Mouse (Mus musculus) ES-E14 (cell line): ENCODE measurements around the gene St3gal4. TPM values are rescaled to one million over a fixed set of nuclear protein-coding genes. Genes with fewer than 3 reads are reported as not detected.

Experiments used
- DNase-seq: peaks from one replicate; pipeline ENCODE4 v3.0.0-alpha.2; 2013; ENCODE audit warnings: low read depth, low spot score
- H3K27ac ChIP-seq: 2 replicates; pipeline ENCODE4 v1.5.1; 2012; ENCODE audit warnings: low read depth, mild to moderate bottlenecking, low read length, moderate library complexity, mixed read lengths; ENCODE audit not compliant: poor library complexity, insufficient read depth, severe bottlenecking
- H3K36me3 ChIP-seq: 2 replicates; pipeline ENCODE4 v1.6.1; 2012; ENCODE audit warnings: mild to moderate bottlenecking, low read length, moderate library complexity, mixed read lengths; ENCODE audit not compliant: control insufficient read depth, poor library complexity, insufficient read depth, severe bottlenecking
- H3K4me1 ChIP-seq, 2 experiments: fragments of 150-350 bp in 1 of 2; sonication (generic) in 1 of 2; 2 replicates each; pipeline ENCODE4 v1.6.1; 2012; ENCODE audit warnings: low read length in 2 of 2, mild to moderate bottlenecking in 1 of 2, mixed read lengths in 1 of 2; ENCODE audit not compliant: control insufficient read depth in 2 of 2, insufficient read depth in 2 of 2, poor library complexity in 1 of 2
- H3K4me3 ChIP-seq, 2 experiments: fragments of 150-350 bp in 1 of 2; sonication (generic) in 1 of 2; 2 replicates each; pipeline ENCODE4 v1.5.1; 2012; ENCODE audit warnings: low read length in 2 of 2, low read depth in 1 of 2, mild to moderate bottlenecking in 1 of 2, mixed read lengths in 1 of 2; ENCODE audit not compliant: insufficient read depth in 1 of 2, poor library complexity in 1 of 2, severe bottlenecking in 1 of 2
- H3K9ac ChIP-seq: 2 replicates; pipeline ENCODE4 v1.6.1; 2012; ENCODE audit warnings: low read depth, mild to moderate bottlenecking, low read length, mixed read lengths; ENCODE audit not compliant: poor library complexity, insufficient read depth, severe bottlenecking
- H3K9me3 ChIP-seq: fragments of 150-350 bp; sonication (generic); 2 replicates; pipeline ENCODE4 v1.6.1; 2012; ENCODE audit warnings: low read depth, mild to moderate bottlenecking, low read length; ENCODE audit not compliant: control insufficient read depth, insufficient read depth
- CHD2 ChIP-seq: IDR thresholded peaks from 2 replicates; pipeline ENCODE4 v1.6.1; 2014; ENCODE audit warnings: mild to moderate bottlenecking, low read depth, low read length, inconsistent platforms
- HCFC1 ChIP-seq: IDR thresholded peaks from 2 replicates; pipeline ENCODE4 v1.6.1; 2012; ENCODE audit warnings: low read length, inconsistent platforms, borderline replicate concordance; ENCODE audit not compliant: insufficient read depth
- MAFK ChIP-seq: IDR thresholded peaks from 2 replicates; pipeline ENCODE4 v1.6.1; 2014; ENCODE audit warnings: mild to moderate bottlenecking, low read depth, low read length, inconsistent platforms; ENCODE audit not compliant: insufficient read depth
- ZC3H11A ChIP-seq: IDR thresholded peaks from 2 replicates; pipeline ENCODE4 v1.6.1; 2012; ENCODE audit warnings: low read depth, mild to moderate bottlenecking, inconsistent platforms, low read length, borderline replicate concordance
- ZNF384 ChIP-seq: IDR thresholded peaks from 2 replicates; pipeline ENCODE4 v1.6.1; 2012; ENCODE audit warnings: low read depth, low read length, inconsistent platforms
- in situ Hi-C, 2 experiments: fragments of 600-800 bp; cut with MboI; formaldehyde crosslinking; loops; one replicate each; pipeline ENCODE4 v1.15.1; 2025; ENCODE audit warnings: low sequenced_read_pairs in 2 of 2, inconsistent platforms in 1 of 2; ENCODE audit not compliant: unreplicated experiment in 2 of 2
- total RNA-seq: library from RNA; depleted of rRNA; stranded (reverse); fragments of 300-350 nt; gene quantifications from 2 replicates; pipeline ENCODE4 v1.2.3, GENCODE M21; 2012

Gene St3gal4
- total RNA-seq, 1 experiment = 9.7 TPM

DNA sequence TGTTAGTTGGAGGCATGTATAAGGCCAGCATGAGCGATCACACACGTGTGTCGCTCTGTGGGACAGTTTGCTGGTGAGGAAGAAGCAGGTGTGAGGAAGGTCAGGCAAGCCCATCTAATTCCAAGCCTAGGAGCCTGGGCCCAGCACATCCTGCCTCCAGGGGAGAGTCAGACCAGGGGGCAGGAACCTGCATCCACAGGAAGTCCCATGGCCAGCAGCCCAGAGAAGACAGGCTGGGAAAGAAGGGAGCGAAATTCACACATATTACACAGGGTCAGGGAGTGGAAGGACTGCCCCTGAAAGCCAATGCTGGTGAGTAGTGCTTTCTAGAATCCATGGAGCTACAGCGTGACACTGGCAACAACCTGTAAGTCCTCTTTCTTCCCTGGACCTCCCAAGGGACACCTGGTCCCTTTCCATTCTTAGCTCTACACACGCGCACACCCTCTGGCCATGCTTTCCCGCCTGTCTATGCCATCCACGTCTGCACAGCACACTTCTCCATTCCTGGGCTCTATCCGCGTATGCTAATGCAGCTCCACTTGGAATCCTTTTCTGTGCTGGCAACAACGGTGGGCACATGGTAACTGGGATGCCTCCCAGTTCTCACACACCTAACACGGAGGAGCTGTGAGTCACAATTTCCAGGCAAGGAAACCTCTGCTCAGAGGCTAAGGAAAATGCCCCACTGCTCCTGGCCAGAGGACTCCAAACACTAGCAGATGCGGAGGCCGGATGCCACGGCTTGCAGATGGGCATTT is 12.7 kb upstream of the St3gal4 start:
- no peak for DNase-seq
- H3K9me3 ChIP-seq = no peaks in the 10 kb centered on the region

DNA sequence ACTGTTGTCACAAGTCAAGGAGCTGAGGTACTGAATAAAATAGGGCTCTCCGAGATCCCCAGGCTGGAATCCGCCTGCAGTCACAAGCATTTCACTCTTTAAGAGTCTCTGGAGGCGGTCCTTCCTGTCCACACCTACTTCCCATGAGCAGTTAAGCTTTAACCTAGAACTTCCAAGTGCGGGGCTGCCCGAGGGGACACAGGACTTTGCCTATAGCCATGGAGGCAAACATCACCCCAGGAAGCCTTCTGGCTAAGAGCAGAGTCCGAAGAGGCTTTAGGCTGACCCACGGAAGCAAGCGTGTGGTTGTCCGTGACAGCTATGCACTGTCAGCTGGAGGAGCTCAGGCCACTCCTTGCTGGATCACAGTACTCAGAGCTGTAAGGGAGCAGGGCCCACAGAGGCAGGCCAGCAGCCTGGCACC is 9.9 kb upstream of the St3gal4 start:
- H3K36me3 ChIP-seq = peaks cover 20% of the 10 kb centered on the region; the same call in 1 of the 2 replicates
- no peak overlapping the region for H3K4me3 ChIP-seq
- H3K9ac ChIP-seq = no peak overlapping the region
- no peak for TF ChIP-seq MAFK
- no peak for TF ChIP-seq HCFC1
- TF ChIP-seq CHD2 = no peak
- TF ChIP-seq ZNF384 = no peak
- TF ChIP-seq ZC3H11A = no peak
- DNase-seq = no peak
- H3K27ac ChIP-seq = no peak overlapping the region
- H3K4me1 ChIP-seq = no peaks in the 10 kb centered on the region
- in situ Hi-C loops = no loop called here
- no peaks in the 10 kb centered on the region for H3K9me3 ChIP-seq

More for the DNA sequence above, 12.7 kb upstream of the St3gal4 start:
- no peak overlapping the region for H3K27ac ChIP-seq
- H3K4me1 ChIP-seq = no peaks in the 10 kb centered on the region; a peak in 2 of 4 replicates
- no peak overlapping the region for H3K4me3 ChIP-seq
- TF ChIP-seq CHD2 = no peak
- TF ChIP-seq ZNF384 = no peak
- no peak for TF ChIP-seq ZC3H11A
- no peak for TF ChIP-seq HCFC1
- in situ Hi-C loops = no loop called here
- peaks cover 10% of the 10 kb centered on the region; the same call in 1 of the 2 replicates for H3K36me3 ChIP-seq
- no peak overlapping the region for H3K9ac ChIP-seq

DNA sequence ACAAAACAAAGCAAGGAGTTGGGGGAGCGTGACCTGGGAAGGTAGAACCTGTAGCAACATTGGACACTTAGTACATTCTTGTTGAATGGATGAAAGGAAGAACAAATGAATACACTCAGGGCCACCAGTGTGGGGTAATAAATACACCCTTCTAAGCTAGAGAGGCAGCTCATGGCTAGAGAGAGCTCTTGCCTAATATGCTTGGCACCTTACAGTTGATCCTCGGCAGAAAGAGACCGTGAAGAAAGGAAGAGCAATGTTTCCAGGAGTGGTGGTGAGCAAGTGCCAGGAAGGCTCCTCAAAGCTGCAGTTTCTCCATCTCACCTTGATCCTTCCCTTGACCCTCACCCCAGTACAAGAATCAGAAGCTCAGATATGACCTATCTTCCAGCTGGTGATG is 9.5 kb upstream of the St3gal4 start:
- no peak overlapping the region for H3K9ac ChIP-seq
- H3K4me3 ChIP-seq = no peak overlapping the region
- TF ChIP-seq ZNF384 = no peak
- TF ChIP-seq CHD2 = no peak
- no peak for TF ChIP-seq MAFK
- TF ChIP-seq ZC3H11A = no peak
- no peak for TF ChIP-seq HCFC1
- no peak overlapping the region for H3K27ac ChIP-seq
- peaks cover 20% of the 10 kb centered on the region; the same call in 1 of the 2 replicates for H3K36me3 ChIP-seq
- in situ Hi-C loops = no loop called here
- no peak for DNase-seq
- H3K9me3 ChIP-seq = no peaks in the 10 kb centered on the region
- H3K4me1 ChIP-seq = no peaks in the 10 kb centered on the region

DNA sequence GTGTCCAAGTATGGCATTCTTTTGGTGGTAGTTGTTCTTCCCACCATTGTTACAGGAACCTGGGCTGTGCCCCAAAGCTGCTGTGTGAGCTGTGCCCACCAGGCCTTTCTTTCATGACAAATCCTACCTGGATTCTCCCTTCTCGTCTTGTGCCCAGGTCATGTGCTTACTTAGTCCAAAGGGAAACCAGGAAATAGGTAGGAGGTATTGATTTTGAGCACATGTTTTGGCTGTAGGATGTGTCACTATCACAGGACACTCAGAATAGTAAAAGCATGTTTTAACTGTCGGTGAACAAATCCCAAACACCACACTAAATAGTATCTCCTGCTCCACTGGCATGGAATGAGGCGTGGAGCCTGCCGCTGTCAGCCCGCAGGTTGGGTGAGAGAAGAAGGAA is 8.5 kb upstream of the St3gal4 start:
- Histone ChIP-seq H3K36me3 (peaks cover 23% of the 10 kb centered on the region; the same call in 1 of the 2 replicates), H3K27ac (no peak overlapping the region), H3K9me3 (no peaks in the 10 kb centered on the region), H3K4me1 (no peaks in the 10 kb centered on the region), H3K9ac (no peak overlapping the region), H3K4me3 (no peak overlapping the region)
- DNase-seq = no peak
- in situ Hi-C loops = no loop called here
- TF ChIP-seq ZNF384 (no peak), CHD2 (no peak), HCFC1 (no peak), ZC3H11A (no peak), MAFK (no peak)
